Comparison of ENCODE assay signal across 22 mouse cellular contexts in the genomic region with DNA sequence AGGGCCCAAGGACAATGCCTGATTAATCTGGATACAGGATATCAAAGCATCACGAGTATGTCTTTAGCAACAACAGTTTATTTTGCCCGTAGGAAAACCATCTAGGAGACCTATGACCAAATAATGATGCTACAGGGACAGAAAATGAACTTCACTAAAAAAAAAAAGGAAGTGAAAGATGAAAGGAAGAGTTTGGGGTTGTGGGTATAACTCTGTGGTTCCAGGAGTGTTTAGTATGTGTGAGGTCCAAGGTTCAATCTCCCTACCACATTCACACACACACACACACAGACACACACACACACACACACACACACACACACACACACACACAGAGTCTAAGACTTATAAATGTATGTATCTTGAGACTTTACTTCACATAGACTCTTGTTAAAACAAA. TPM values are rescaled to one million over a fixed set of nuclear protein-coding genes. Genes with fewer than 3 reads are reported as not detected.
"Had no signal": no experiment of that assay in that cellular context is flagged by ENCODE, and none has a peak within 500 bp of the region (broad histone marks: within the 10 kb centered on the region; RNA-seq: fewer than 3 reads in every experiment).

No protein-coding gene starts in this region.

- H3K4me3 ChIP-seq: layer of hippocampus, adult 2 months; limb, embryonic 12.5 days; limb, embryonic 15.5 days; midbrain, embryonic 12.5 days; midbrain, embryonic 15.5 days; myocyte; neural tube, embryonic 13.5 days; stomach, embryonic 15.5 days had no signal

- H3K4me1 ChIP-seq: limb, embryonic 12.5 days; limb, embryonic 15.5 days; midbrain, embryonic 12.5 days; midbrain, embryonic 15.5 days; neural tube, embryonic 13.5 days; stomach, embryonic 15.5 days had no signal

- H3K27me3 ChIP-seq: limb, embryonic 12.5 days; limb, embryonic 15.5 days; midbrain, embryonic 12.5 days; midbrain, embryonic 15.5 days; neural tube, embryonic 13.5 days; stomach, embryonic 15.5 days had no signal

- H3K27ac ChIP-seq: kidney, postnatal 0 days; layer of hippocampus, adult 2 months; limb, embryonic 12.5 days; limb, embryonic 15.5 days; liver, embryonic 14.5 days; midbrain, embryonic 12.5 days; midbrain, embryonic 15.5 days; neural tube, embryonic 13.5 days; stomach, embryonic 15.5 days had no signal

- ATAC-seq: intestine, postnatal 0 days; liver, postnatal 0 days; midbrain, embryonic 15.5 days had no signal

- DNase-seq: kidney, adult 2 months; kidney, postnatal 25 days; layer of hippocampus, postnatal 36 days; left cerebral cortex, postnatal 4 days; liver, postnatal 0 days; lung, embryonic 14.5 days; retina, postnatal 1 day; thymus, adult 2 months; thymus, postnatal 14 days; thymus, postnatal 4 days had no signal

RNA-seq across cellular contexts. Expression of a gene that starts 35.8 kb away (rescaled TPM):
- total RNA-seq: neutrophil, adult 5-6 weeks had no signal
